In genomic region chr16:50477628-50478027, GRCm38 (mm10) we compare ENCODE assay signal across 32 mouse cellular contexts.
"Had no signal": no experiment of that assay in that cellular context is flagged by ENCODE, and none has a peak within 500 bp of the region (broad histone marks: within the 10 kb centered on the region; RNA-seq: fewer than 3 reads in every experiment).

No protein-coding gene starts in this region.

- H3K9me3 ChIP-seq: heart, embryonic 10.5 days; heart, embryonic 12.5 days; heart, embryonic 13.5 days; heart, embryonic 15.5 days; hindbrain, embryonic 10.5 days; hindbrain, embryonic 12.5 days; hindbrain, embryonic 13.5 days; hindbrain, embryonic 15.5 days; intestine, embryonic 15.5 days; kidney, embryonic 15.5 days had no signal

- H3K4me1 ChIP-seq: hindbrain, embryonic 12.5 days; hindbrain, embryonic 13.5 days; intestine, embryonic 15.5 days; kidney, embryonic 15.5 days had no signal

- DNase-seq: heart, postnatal 10 days; heart, postnatal 14 days; heart, postnatal 36 days; heart, postnatal 4 days; kidney, adult 11 months; kidney, adult 18-20 months; kidney, adult 2 months; kidney, adult 8-10 months; kidney, adult 9 months; kidney, postnatal 10 days; kidney, postnatal 14 days; kidney, postnatal 25 days; kidney, postnatal 36 days; kidney, postnatal 4 days; layer of hippocampus, adult 9-11 months; layer of hippocampus, postnatal 36 days had no signal

- H3K9ac ChIP-seq: heart, embryonic 12.5 days; heart, embryonic 13.5 days; heart, embryonic 15.5 days; hindbrain, embryonic 12.5 days; hindbrain, embryonic 13.5 days; hindbrain, embryonic 14.5 days; hindbrain, embryonic 15.5 days; intestine, embryonic 15.5 days; kidney, embryonic 15.5 days had no signal

- H3K36me3 ChIP-seq: heart, embryonic 10.5 days; heart, embryonic 12.5 days; heart, embryonic 13.5 days; heart, embryonic 15.5 days; hindbrain, embryonic 10.5 days; hindbrain, embryonic 12.5 days; hindbrain, embryonic 13.5 days; hindbrain, embryonic 15.5 days; intestine, embryonic 15.5 days; kidney, embryonic 15.5 days had no signal

- H3K4me2 ChIP-seq: heart, embryonic 11.5 days; heart, embryonic 12.5 days; heart, embryonic 13.5 days; heart, embryonic 15.5 days; hindbrain, embryonic 12.5 days; hindbrain, embryonic 13.5 days; hindbrain, embryonic 14.5 days; hindbrain, embryonic 15.5 days; intestine, embryonic 15.5 days; kidney, embryonic 15.5 days had no signal

- H3K27me3 ChIP-seq: heart, embryonic 12.5 days; heart, embryonic 13.5 days; heart, embryonic 15.5 days; hindbrain, embryonic 12.5 days; hindbrain, embryonic 13.5 days; hindbrain, embryonic 15.5 days; intestine, embryonic 15.5 days; kidney, embryonic 15.5 days had no signal

- H3K27ac ChIP-seq: heart, embryonic 10.5 days; heart, embryonic 13.5 days; heart, embryonic 15.5 days; hindbrain, embryonic 10.5 days; hindbrain, embryonic 12.5 days; hindbrain, embryonic 13.5 days; hindbrain, embryonic 14.5 days; hindbrain, embryonic 15.5 days; hindbrain, postnatal 0 days; intestine, embryonic 15.5 days; kidney, embryonic 15.5 days; kidney, postnatal 0 days; layer of hippocampus, adult 2 months; left cerebral cortex, adult 2 months had no signal

- H3K4me3 ChIP-seq: heart, embryonic 10.5 days; heart, embryonic 12.5 days; heart, embryonic 13.5 days; heart, embryonic 15.5 days; hindbrain, embryonic 10.5 days; hindbrain, embryonic 12.5 days; hindbrain, embryonic 13.5 days; hindbrain, embryonic 15.5 days; intestine, embryonic 15.5 days; kidney, embryonic 15.5 days; layer of hippocampus, adult 2 months; left cerebral cortex, adult 2 months had no signal
